Mouse (Mus musculus) liver, adult 2 months (tissue): Measurements from ENCODE around the gene Tbc1d22a. TPM values are rescaled to one million over a fixed set of nuclear protein-coding genes. Genes with fewer than 3 reads are reported as not detected.

Experiments
- DNase-seq: peaks from one replicate; pipeline ENCODE4 v3.0.0-alpha.2; 2011; ENCODE audit warnings: low read depth, low spot score; ENCODE audit errors: extremely low read depth
- H3K27ac ChIP-seq: fragments of 200-500 bp; replicated peaks from 2 replicates; pipeline ENCODE4 v1.5.1; 2012; ENCODE audit warnings: low read depth, mild to moderate bottlenecking, control low read depth, inconsistent platforms, low read length; ENCODE audit not compliant: insufficient read depth
- H3K27me3 ChIP-seq: fragments of 200-500 bp; 2 replicates; pipeline ENCODE4 v1.6.1; 2012; ENCODE audit warnings: mild to moderate bottlenecking, moderate library complexity, low read length, inconsistent platforms; ENCODE audit not compliant: control insufficient read depth, insufficient read depth
- H3K36me3 ChIP-seq: fragments of 200-500 bp; 2 replicates; pipeline ENCODE4 v1.6.1; 2012; ENCODE audit warnings: low read length, inconsistent platforms; ENCODE audit not compliant: control insufficient read depth, insufficient read depth
- H3K4me1 ChIP-seq: fragments of 200-500 bp; 2 replicates; pipeline ENCODE4 v1.6.1; 2011; ENCODE audit warnings: low read length; ENCODE audit not compliant: control insufficient read depth, insufficient read depth
- H3K4me3 ChIP-seq: fragments of 200-500 bp; 2 replicates; pipeline ENCODE4 v1.5.1; 2011; ENCODE audit warnings: low read depth, mild to moderate bottlenecking, control low read depth, low read length, moderate library complexity; ENCODE audit not compliant: insufficient read depth
- H3K79me2 ChIP-seq: fragments of 200-500 bp; 2 replicates; pipeline ENCODE4 v1.6.1; 2012; ENCODE audit warnings: inconsistent platforms, mild to moderate bottlenecking, low read length, moderate library complexity; ENCODE audit not compliant: control insufficient read depth, insufficient read depth
- H3K9ac ChIP-seq: fragments of 200-500 bp; 2 replicates; pipeline ENCODE4 v1.6.1; 2012; ENCODE audit warnings: low read depth, mild to moderate bottlenecking, control low read depth, inconsistent platforms, low read length
- CTCF ChIP-seq: fragments of 200-500 bp; IDR thresholded peaks from 2 replicates; pipeline ENCODE4 v1.5.1; 2011; ENCODE audit warnings: low read depth, low read length, control low read depth
- POLR2A ChIP-seq: fragments of 200-500 bp; IDR thresholded peaks from 2 replicates; pipeline ENCODE4 v1.6.1; 2011; ENCODE audit warnings: low read length, control low read depth; ENCODE audit not compliant: insufficient read depth; ENCODE audit errors: extremely low read depth
- WGBS: fragments of 180-500 bp; shearing (Covaris S2); methylation state at CpG from one replicate; pipeline ENCODE4 v1.1.7; 2018; 5-methylcytosine and 5-hydroxymethylcytosine counted together
- polyA plus RNA-seq: library from polyadenylated mRNA; depleted of rRNA; stranded (reverse); fragments of >200 nt; gene quantifications from 2 replicates; pipeline ENCODE4 v1.2.3, GENCODE M21; 2012
- total RNA-seq: library from RNA; depleted of rRNA; stranded (reverse); fragments of >200 nt; gene quantifications from 2 replicates; pipeline ENCODE4 v1.2.3, GENCODE M21; 2014

Tbc1d22a gene
- total and polyA plus RNA-seq, 2 experiments, result 9.6 to 14.3 TPM

DNA sequence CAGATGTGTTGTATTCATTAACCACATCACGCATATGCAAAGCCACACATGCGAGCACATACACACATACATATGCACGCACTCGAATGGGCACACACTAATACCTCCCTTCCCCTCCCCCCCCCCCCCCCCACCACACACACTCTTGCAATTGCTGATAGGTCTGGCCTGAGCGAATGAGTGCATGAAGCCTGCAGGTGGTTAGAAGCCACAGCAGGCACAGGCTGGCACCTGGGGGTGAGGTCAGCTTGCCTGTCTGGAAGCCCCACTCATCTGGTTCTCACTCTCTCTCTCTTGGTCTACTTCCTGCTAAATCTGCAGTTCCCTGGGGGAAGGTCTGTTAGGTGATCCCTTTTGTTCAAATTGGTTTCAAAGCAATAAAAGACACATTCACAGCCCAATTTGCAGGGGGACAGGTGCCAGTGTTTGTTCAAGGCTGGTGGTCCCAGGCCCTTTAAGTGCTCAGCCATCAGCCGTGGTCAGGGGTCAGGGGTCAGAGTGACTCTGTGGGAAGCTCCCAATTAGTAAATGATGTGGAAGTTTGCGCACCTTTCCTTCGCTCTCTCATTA lies 215.6 kb downstream of the Tbc1d22a start:
- no peaks in the 10 kb centered on the region for H3K36me3 ChIP-seq
- H3K4me1 ChIP-seq, result peaks cover 15% of the 10 kb centered on the region
- H3K4me3 ChIP-seq, result no peak overlapping the region
- no peak for DNase-seq
- H3K9ac ChIP-seq, result no peak overlapping the region
- H3K27me3 ChIP-seq, result no peaks in the 10 kb centered on the region
- H3K27ac ChIP-seq, result no peak overlapping the region
- no peaks in the 10 kb centered on the region for H3K79me2 ChIP-seq
- TF ChIP-seq CTCF, result no peak
- no peak for TF ChIP-seq POLR2A
- WGBS, result 95% methylated on average over 8 of the region's 8 CpGs

DNA sequence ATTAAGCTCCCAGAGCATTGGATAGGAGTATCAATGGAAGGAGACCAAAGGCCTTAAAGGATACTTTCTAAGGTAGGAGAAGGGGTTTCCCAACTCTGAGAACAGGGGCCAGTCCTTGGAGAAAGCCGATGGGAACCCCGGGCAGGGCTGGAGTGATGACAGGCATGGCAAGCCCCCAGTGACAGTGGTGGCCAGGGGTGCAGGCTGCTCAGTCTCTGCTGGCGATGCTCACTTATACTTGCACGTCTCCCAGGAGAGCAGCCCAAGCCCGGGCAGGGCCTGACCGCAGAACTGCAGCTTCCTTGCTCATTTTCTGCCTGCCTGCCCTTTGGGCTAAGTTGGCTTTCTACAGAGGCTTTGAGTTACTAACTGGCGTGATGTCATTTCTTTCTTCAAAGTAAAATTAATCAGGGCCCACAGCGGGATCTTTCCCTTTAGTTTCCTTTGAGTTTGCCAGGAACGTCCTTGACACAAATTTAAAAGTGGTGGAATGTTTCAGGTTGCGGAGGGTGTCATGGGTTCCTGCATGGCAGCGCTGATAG lies 217.4 kb downstream of the Tbc1d22a start:
- H3K4me3 ChIP-seq, result no peak overlapping the region
- no peak overlapping the region for H3K27ac ChIP-seq
- no peak overlapping the region for H3K9ac ChIP-seq
- DNase-seq, result no peak
- 94% methylated on average over 11 of the region's 11 CpGs for WGBS
- H3K4me1 ChIP-seq, result peaks cover 10% of the 10 kb centered on the region
- TF ChIP-seq CTCF (no peak), POLR2A (no peak)
- no peaks in the 10 kb centered on the region for H3K27me3 ChIP-seq
- H3K36me3 ChIP-seq, result no peaks in the 10 kb centered on the region
- no peaks in the 10 kb centered on the region for H3K79me2 ChIP-seq

DNA sequence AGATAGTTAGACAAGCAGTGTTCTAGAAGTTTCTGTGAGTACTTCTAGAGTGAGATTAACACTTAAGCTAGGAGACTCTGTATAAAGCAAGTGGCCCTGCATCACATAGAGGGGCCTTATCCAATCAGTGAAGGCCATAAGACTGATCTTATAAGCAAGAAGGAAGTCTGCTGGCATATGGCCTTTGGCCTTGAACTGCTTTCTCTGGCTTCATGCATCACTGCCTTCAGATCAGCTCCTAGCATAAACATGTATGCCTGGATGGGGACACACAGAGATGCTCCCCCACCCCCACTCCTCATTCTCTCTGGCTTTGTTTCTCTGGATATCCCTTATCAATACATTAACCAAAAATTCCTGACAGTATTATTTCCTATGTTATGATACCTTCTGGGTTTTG lies 218.5 kb downstream of the Tbc1d22a start:
- Histone ChIP-seq H3K9ac (no peak overlapping the region), H3K27me3 (no peaks in the 10 kb centered on the region), H3K4me3 (no peak overlapping the region), H3K79me2 (no peaks in the 10 kb centered on the region), H3K27ac (no peak overlapping the region), H3K36me3 (no peaks in the 10 kb centered on the region), H3K4me1 (0 out of 2 replicates have a peak, but pooled peaks cover 3% of the 10 kb centered on the region)
- DNase-seq, result no peak
- TF ChIP-seq CTCF, result no peak
- TF ChIP-seq POLR2A, result no peak

GRCm38 (mm10) chr15:86433378-86433777 lies 219.1 kb downstream of the Tbc1d22a start:
- no peaks in the 10 kb centered on the region for H3K79me2 ChIP-seq
- H3K36me3 ChIP-seq, result no peaks in the 10 kb centered on the region
- TF ChIP-seq CTCF, result no peak
- no peak for TF ChIP-seq POLR2A
- peak; percentile 72 for DNase-seq
- no peak overlapping the region for H3K9ac ChIP-seq
- 0 out of 2 replicates have a peak, but pooled peaks cover 3% of the 10 kb centered on the region for H3K4me1 ChIP-seq
- H3K27me3 ChIP-seq, result no peaks in the 10 kb centered on the region
- H3K4me3 ChIP-seq, result no peak overlapping the region
- no peak overlapping the region for H3K27ac ChIP-seq
- WGBS, result 74% methylated on average over 8 of the region's 8 CpGs

DNA sequence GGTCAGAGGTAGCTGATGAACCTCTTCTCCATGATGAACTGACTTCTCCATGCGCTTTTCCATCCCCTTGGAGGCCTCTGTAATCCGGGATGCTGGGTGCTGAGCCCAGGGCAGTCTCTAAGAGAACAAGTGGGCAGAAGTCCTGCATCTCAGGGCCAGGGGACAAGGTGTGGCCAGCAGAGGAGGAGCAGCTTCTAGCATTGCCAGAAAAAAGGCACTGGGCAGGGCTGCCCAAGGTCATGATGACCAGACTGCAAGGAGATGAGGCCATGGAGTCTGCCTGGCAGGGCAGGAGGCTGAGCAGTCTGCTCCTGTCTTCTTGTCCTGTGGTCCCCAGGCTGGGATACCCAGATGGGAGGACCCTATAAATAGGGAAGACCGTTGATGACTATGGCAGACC lies 220.0 kb downstream of the Tbc1d22a start:
- 97% methylated on average over 3 of the region's 3 CpGs for WGBS
- H3K27me3 ChIP-seq, result no peaks in the 10 kb centered on the region
- no peaks in the 10 kb centered on the region for H3K79me2 ChIP-seq
- TF ChIP-seq POLR2A (no peak), CTCF (no peak)
- no peak overlapping the region for H3K4me3 ChIP-seq
- no peak overlapping the region for H3K27ac ChIP-seq
- no peaks in the 10 kb centered on the region for H3K36me3 ChIP-seq
- no peak overlapping the region for H3K9ac ChIP-seq
- 0 out of 2 replicates have a peak, but pooled peaks cover 3% of the 10 kb centered on the region for H3K4me1 ChIP-seq
- DNase-seq, result no peak

GRCm38 (mm10) chr15:86437346-86437745 lies 223.1 kb downstream of the Tbc1d22a start:
- no peak for DNase-seq
- WGBS, result 98% methylated on average over 2 of the region's 2 CpGs
- Histone ChIP-seq H3K9ac (no peak overlapping the region), H3K4me3 (no peak overlapping the region), H3K27me3 (no peaks in the 10 kb centered on the region), H3K79me2 (no peaks in the 10 kb centered on the region), H3K4me1 (0 out of 2 replicates have a peak, but pooled peaks cover 3% of the 10 kb centered on the region), H3K27ac (no peak overlapping the region), H3K36me3 (no peaks in the 10 kb centered on the region)
- TF ChIP-seq CTCF, result no peak
- no peak for TF ChIP-seq POLR2A
